Mouse (Mus musculus): ENCODE measurements around the gene Lrp1.

Lrp1 gene

DNA sequence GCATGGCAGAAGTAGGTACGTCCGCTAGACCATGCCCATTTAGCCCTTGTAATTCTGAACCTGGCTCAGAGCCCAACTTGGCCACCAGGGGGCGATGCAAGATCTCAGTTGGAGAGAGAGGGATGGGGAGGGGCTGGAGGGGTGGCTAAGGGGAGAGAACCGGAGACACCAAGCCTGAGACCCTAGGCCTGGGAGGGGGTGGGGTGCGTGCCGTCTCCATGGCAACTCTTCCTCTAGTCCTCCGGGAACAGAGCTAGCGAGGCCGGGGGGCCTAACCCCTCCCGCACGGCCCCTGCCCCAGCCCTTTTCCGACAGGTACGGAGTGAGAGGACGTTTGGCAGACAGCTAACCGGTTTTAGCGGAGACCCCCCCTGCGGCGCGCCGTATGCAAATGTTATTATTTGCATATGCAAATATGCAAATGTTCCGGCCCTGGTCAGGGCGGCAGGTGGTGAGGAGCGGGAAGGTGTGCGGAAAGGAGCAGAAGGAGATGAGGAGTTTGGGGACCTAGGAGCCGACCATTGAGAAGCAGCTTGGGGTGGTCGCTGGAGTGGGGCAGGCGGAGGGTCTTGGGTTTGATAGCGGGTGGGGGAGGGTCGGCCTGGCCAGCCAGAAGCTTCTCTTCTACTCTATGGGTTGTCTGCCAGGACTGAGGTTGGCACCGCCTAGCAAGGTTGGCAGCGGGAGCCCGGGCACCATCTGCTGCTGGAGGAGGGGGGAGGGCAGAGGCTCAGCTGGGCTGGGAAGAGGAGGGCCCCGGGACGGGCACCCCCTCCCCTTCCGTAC lies 111.7 kb downstream of the Lrp1 start:
- peak; percentile 93 for DNase-seq (ENCODE audit: inconsistent ontology term)

DNA sequence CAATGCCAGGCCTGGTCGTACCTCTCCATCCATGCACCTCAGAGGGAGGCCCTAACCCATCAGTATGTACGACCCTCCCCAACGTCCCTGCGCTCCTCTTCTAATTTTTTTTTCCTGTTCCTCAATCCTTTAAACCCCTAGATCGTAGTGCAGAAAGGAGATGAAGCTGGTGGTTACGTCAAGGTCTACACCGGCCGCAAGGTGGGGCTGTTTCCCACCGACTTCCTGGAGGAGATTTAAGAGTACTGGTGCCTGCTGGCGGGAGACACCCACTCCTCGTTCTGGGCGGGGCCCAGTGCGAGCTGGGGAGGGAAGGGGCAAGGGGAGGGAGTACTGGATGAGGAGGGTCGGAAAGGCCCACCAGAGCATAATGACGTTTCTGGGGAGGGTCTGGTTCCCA lies 112.7 kb downstream of the Lrp1 start:
- peak; percentile 64 for DNase-seq (ENCODE audit: inconsistent ontology term)

DNA sequence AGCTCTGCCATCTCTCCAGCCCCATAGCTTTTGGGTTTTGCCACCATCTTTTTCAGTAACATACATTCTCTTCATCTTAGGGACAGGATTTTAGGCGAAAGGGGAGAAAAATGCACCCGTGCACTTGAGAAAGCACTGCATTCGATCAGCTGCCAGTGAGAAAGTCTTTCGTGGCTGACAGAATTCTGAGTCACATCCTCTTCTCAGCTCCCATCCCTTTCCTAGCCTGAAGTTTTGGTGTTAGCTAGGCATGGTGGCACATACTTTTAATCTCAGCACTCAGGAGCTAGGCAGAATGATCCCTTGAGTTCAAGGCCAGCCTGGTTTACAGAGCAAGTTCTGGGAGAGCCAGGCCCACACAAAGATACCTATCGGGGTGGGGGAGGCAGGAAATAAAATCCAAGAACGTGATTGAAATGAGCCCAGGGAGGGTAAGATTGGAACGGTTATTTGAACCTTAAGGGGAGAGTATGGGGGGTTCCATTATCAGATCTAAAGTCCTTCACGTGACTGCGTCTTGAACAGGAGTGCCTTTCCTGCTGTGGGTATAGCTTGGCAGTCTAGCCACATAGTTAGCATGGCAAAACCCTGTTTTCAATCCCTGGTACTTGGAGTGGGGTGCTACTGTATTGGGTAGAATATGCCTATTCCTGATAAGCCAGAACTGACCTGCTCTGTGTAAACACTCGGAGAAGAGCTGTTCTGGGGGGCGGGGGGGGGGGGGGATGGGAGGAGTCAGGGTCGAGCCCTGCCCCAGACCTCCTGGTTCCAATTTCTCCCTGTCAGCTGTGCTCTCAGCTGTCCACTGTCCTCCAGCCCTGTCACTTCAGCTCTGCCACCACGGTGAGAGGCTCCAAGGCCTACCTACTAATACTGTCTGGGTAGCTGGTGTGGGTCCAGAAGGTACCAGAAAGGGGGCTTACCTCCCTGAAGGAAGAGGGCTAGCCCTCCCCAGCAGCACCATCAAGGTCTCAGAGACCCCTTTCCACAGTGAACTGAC lies 119.8 kb downstream of the Lrp1 start, which contains the start of gene Stac3:
Gene Stac3 (plus strand): TSS at position 793 of the 1,000 bp plus-strand sequence.
- no peak for DNase-seq (ENCODE audit: inconsistent ontology term)

DNA sequence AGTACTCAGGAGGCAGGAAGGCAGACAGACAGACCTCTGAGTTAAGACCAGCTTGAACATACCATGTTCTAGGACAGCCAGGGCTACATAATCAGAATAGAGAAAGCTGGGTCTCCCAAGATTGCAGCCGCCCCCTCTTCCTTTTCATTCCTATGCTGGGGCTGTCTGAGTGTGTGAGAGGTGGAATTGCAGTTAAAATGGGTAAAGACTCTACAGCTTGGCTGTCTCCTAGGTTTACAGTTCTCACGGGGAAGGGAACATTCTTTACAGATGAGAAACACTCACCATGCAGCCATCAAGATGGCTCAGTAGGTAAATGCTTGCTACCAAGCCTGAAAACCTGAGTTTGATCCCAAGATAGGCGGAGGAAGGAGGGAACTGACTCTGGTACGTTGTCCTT lies 120.9 kb downstream of the Lrp1 start:
- no peak for DNase-seq (ENCODE audit: inconsistent ontology term)

DNA sequence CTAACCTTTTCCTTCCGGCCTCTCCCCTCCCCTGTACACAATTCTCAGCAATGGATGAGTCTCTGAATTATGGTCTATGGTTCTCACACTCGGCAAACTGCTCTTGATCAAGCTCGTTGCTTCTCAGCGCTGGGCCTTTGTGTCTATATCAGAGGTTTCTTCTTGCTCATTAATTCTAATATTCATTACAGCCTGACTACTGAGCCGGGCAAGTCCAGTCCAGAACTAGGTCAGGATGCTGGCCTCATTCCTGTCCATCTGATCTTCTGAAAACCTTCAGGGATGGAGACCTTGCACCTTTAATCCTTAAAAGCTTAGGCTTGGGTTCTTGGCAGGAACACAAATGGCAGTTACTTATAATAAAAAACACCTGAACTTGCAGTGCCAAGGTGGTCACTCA lies 121.4 kb downstream of the Lrp1 start:
- DNase-seq (ENCODE audit: inconsistent ontology term): no peak

DNA sequence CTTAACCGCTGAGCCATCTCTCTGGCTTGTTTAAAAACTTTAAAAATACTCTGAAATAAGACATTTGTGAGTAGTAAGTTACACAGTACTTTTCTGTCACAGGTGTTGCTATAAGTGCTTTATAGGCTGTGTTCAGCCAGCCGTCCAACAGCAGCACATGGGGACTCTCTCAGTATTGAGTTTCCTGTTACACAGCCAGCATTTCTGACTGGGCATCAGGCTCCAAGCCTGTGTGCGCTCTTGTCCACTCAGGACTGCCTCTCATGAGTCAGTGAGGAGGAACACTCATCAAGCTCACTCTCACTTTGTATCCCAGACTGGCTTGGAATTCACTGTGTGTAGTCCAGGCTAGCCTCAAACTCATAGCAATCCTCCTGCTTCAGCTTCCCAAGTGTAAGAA lies 124.8 kb downstream of the Lrp1 start:
- no peak for DNase-seq (ENCODE audit: inconsistent ontology term)

DNA sequence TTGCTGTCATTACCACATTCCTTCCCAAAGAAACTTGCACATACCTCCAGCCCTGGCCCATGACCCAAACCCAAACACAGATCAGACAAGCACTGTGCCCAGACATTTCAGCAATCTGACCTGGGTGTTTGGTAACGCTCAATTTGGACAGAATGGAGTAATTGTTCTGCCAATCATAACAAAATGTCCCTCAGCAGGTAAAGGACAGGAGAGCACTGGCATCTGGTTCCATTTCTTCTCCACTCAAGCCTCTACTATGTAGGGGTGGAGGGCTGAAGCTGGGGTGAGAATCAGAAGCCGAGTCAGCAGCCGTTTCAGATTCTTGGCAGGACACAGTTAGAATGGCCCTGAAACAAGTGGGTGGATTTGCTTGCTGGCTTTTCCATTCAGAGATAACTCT lies 128.8 kb downstream of the Lrp1 start:
- peak; percentile 85 for DNase-seq (ENCODE audit: inconsistent ontology term)

DNA sequence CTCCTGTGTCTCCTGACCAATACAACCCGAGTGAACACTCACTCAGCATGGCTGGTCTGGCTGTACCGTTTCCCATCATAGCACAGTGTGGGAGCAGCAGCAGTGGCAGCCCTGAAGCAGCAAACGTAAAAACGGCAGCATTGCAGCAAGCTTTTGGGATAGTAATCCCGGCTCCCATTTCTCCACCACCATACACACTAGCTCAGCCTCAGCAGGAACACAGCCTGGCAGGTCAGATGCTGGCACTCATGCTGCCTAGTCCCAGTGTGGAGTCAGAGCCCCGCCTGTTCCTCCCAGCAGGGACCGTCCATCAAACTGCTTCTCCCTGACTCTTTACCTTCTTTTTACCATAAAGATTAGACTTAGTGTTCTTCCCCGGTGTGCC lies 129.8 kb downstream of the Lrp1 start:
- no peak for DNase-seq (ENCODE audit: inconsistent ontology term)

DNA sequence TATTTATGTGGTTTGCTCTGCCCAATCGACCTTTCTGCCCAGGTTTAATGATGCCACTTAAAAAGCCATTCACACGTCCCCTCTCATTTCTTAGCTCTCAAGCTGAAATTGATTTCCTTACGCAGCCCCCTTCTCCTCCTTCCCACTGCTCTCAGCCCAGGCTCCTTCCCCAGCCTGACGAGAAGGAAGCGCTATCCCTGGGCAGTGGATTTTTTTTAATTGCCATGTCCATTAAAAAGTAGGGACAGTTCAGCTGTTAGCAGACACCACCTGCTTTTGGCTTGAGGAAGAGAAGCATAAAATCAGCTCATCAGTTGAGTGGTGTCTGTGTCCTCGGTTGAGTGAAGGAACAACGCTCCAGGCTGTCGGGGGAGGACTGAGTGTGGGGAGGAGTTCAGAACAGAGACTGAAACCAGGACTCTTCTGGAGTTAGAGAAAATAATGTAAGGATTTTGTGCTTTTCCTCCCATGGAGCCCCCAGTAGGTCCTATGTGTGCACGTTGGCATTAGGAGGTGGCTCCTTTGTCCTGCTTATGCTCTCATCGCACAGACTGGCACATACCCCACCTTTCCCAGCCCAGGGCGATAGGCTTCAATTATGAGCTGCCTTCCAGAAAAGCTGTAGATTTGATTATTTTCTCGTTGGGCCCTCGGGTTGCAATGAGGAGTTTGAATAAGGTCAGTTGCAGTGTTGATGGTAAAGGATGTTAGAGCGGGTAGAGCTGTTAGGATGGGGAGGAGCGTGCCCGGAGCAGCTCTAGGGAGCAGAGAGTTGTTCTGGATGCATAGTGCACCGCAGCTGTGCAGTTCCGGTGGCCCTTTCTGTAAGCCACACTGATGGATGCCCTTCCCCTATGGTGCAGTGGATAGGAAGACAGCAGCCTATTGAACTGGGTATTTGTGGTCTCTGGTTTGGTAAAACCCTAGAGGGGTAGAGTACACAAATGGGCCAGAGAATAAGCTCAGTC lies 130.5 kb downstream of the Lrp1 start:
- DNase-seq (ENCODE audit: inconsistent ontology term): no peak

DNA sequence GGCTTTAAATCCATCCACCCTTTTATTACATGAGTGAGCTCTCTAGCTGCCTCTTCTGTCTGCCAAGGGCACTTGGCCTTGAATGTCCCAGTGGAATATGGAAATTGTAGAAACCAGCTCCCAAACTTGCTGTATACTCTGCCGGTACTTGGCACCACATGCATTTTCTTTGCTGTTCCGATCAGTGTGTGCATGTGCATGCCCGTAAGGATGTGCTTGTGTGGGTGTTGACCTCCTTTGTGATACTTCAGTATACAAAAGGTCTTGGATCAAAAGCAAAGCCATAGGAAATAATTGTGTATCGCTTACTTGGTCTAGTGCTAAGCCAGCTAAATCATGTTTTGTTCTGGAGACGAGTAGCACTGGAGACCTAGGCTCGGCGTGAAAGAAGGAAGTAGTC lies 132.1 kb downstream of the Lrp1 start:
- no peak for DNase-seq (ENCODE audit: inconsistent ontology term)

Measured in Muller cell, postnatal 12 days (primary cell).